Mouse (Mus musculus): ENCODE measurements around the gene Rpl36-ps4. TPM values are rescaled to one million over a fixed set of nuclear protein-coding genes. Genes with fewer than 3 reads are reported as not detected.

Rpl36-ps4 gene
- not detected for total RNA-seq (2021)

GRCm38 (mm10) chr17:87920677-87921076 lies at the start of gene Rpl36-ps4:
Gene Rpl36-ps4, plus strand, starts transcription at chr17:87920977.
- intact Hi-C loops (cut with DNase I): no loop called here
- no peak for DNase-seq (ENCODE audit: low spot score in 2 of 2)

GRCm38 (mm10) chr17:87871461-87872126 lies 49.2 kb upstream of the Rpl36-ps4 start:
- no peak for DNase-seq (ENCODE audit: low spot score in 2 of 2)
- intact Hi-C loops (cut with DNase I): no loop called here

- intact Hi-C loops (cut with DNase I): no loop called here
- DNase-seq (ENCODE audit: low spot score in 2 of 2): no peak
Observed at GRCm38 (mm10) chr17:87872286-87872685, 48.5 kb upstream of the Rpl36-ps4 start.

GRCm38 (mm10) chr17:87873456-87873855 lies 47.3 kb upstream of the Rpl36-ps4 start:
- no peak for DNase-seq (ENCODE audit: low spot score in 2 of 2)
- intact Hi-C loops (cut with DNase I): no loop called here

- intact Hi-C loops (cut with DNase I): no loop called here
- DNase-seq (ENCODE audit: low spot score in 2 of 2): no peak
Observed at GRCm38 (mm10) chr17:87873943-87874342, 46.8 kb upstream of the Rpl36-ps4 start.

- intact Hi-C loops (cut with DNase I): loop anchor here (5.0 kb wide), 2 partner anchors 78 to 183 kb away; partner anchors contain the start of gene Kcnk12
Observed at GRCm38 (mm10) chr17:87875346-87875920, 45.3 kb upstream of the Rpl36-ps4 start.

GRCm38 (mm10) chr17:87876295-87877000 lies 44.3 kb upstream of the Rpl36-ps4 start:
- intact Hi-C loops (cut with DNase I): loop anchor here (5.0 kb wide), 2 partner anchors 79 to 184 kb away; partner anchors contain the start of gene Kcnk12

More at GRCm38 (mm10) chr17:87875346-87875920, 45.3 kb upstream of the Rpl36-ps4 start:
- no peak for DNase-seq (ENCODE audit: low spot score in 2 of 2)

GRCm38 (mm10) chr17:87877207-87878073 lies 43.3 kb upstream of the Rpl36-ps4 start:
- intact Hi-C loops (cut with DNase I): loop anchor here (5.0 kb wide), 2 partner anchors 80 to 185 kb away; partner anchors contain the start of gene Kcnk12
- peak; percentile 53 for DNase-seq (ENCODE audit: low spot score in 2 of 2)

More at GRCm38 (mm10) chr17:87876295-87877000, 44.3 kb upstream of the Rpl36-ps4 start:
- no peak for DNase-seq (ENCODE audit: low spot score in 2 of 2)

- no peak for DNase-seq (ENCODE audit: low spot score in 2 of 2)
- intact Hi-C loops (cut with DNase I): loop anchor here (5.0 kb wide), 2 partner anchors 82 to 187 kb away; partner anchors contain the start of gene Kcnk12
Observed at GRCm38 (mm10) chr17:87878556-87879483, 42.0 kb upstream of the Rpl36-ps4 start.

GRCm38 (mm10) chr17:87879484-87880225 lies 41.1 kb upstream of the Rpl36-ps4 start:
- intact Hi-C loops (cut with DNase I): loop anchor here (5.0 kb wide), 2 partner anchors 82 to 187 kb away; partner anchors contain the start of gene Kcnk12
- DNase-seq (ENCODE audit: low spot score in 2 of 2): peak in 1 of 2 experiments; percentile 24

- DNase-seq (ENCODE audit: low spot score in 2 of 2): peak; percentile 11 to 36
- intact Hi-C loops (cut with DNase I): loop anchor here (1.0 kb wide), 1 partner anchor 67 kb away; no protein-coding TSS in a partner anchor
Observed at GRCm38 (mm10) chr17:87882594-87882993, 38.2 kb upstream of the Rpl36-ps4 start.

- no peak for DNase-seq (ENCODE audit: low spot score in 2 of 2)
- intact Hi-C loops (cut with DNase I): no loop called here
Observed at GRCm38 (mm10) chr17:87897175-87897574, 23.6 kb upstream of the Rpl36-ps4 start.

GRCm38 (mm10) chr17:87900677-87901076 lies 20.1 kb upstream of the Rpl36-ps4 start:
- intact Hi-C loops (cut with DNase I): no loop called here
- DNase-seq (ENCODE audit: low spot score in 2 of 2): no peak

GRCm38 (mm10) chr17:87901163-87901562 lies 19.6 kb upstream of the Rpl36-ps4 start:
- no peak for DNase-seq (ENCODE audit: low spot score in 2 of 2)
- intact Hi-C loops (cut with DNase I): no loop called here

GRCm38 (mm10) chr17:87903213-87903612 lies 17.6 kb upstream of the Rpl36-ps4 start:
- no peak for DNase-seq (ENCODE audit: low spot score in 2 of 2)

GRCm38 (mm10) chr17:87903725-87904124 lies 17.1 kb upstream of the Rpl36-ps4 start:
- DNase-seq (ENCODE audit: low spot score in 2 of 2): no peak
- intact Hi-C loops (cut with DNase I): no loop called here

More at GRCm38 (mm10) chr17:87903213-87903612, 17.6 kb upstream of the Rpl36-ps4 start:
- intact Hi-C loops (cut with DNase I): no loop called here

GRCm38 (mm10) chr17:87915386-87915785 lies 5.4 kb upstream of the Rpl36-ps4 start:
- intact Hi-C loops (cut with DNase I): no loop called here

More at GRCm38 (mm10) chr17:87915386-87915785, 5.4 kb upstream of the Rpl36-ps4 start:
- no peak for DNase-seq (ENCODE audit: low spot score in 2 of 2)
